Mouse (Mus musculus): ENCODE results near the gene Itga7. TPM values are rescaled to one million over a fixed set of nuclear protein-coding genes. Genes with fewer than 3 reads are reported as not detected.

Itga7 gene
- total RNA-seq, 2 experiments from 2014 or later, result 58.4 to 72.9 TPM

GRCm38 (mm10) chr10:128923935-128924334, 9.7 kb upstream of the Itga7 start, which contains the start of gene Bloc1s1:
Bloc1s1 (minus strand) TSS chr10:128924035.
- intact Hi-C loops (cut with DNase I), result loop anchor here (2.0 to 10.0 kb wide), 2 partner anchors 23 to 889 kb away; partner anchors contain the start of gene Naca
- Histone ChIP-seq H3K4me3 (peak within 1 kb of the TSS; percentile 85), H3K27ac (peak within 1 kb of the TSS; percentile 100)
- TF ChIP-seq CTCF (IDR thresholded peaks at IDR 0.05), result no peak
- DNase-seq, result no peak

GRCm38 (mm10) chr10:128928356-128928755, 5.3 kb upstream of the Itga7 start:
- Histone ChIP-seq H3K27ac (peak overlapping the region; percentile 72), H3K4me3 (no peak overlapping the region)
- no peak for TF ChIP-seq CTCF (IDR thresholded peaks at IDR 0.05)
- DNase-seq, result no peak
- intact Hi-C loops (cut with DNase I), result loop anchor here (10.0 kb wide), 1 partner anchor 894 kb away; the partner anchor contains the start of gene Naca

- no peak for DNase-seq
- no peak for TF ChIP-seq CTCF (IDR thresholded peaks at IDR 0.05)
- Histone ChIP-seq H3K27ac (peak overlapping the region; percentile 72), H3K4me3 (no peak overlapping the region)
- intact Hi-C loops (cut with DNase I), result loop anchor here (10.0 kb wide), 1 partner anchor 895 kb away; the partner anchor contains the start of gene Naca
Measured at GRCm38 (mm10) chr10:128929638-128930378, 3.8 kb upstream of the Itga7 start.

- intact Hi-C loops (cut with DNase I), result no loop called here
- TF ChIP-seq CTCF (IDR thresholded peaks at IDR 0.05), result no peak
- peak overlapping the region; percentile 88 for H3K27ac ChIP-seq
- peak overlapping the region; percentile 13; the same call in 1 of the 2 replicates for H3K4me3 ChIP-seq
- peak; percentile 73 for DNase-seq
Measured at GRCm38 (mm10) chr10:128931441-128931840, 2.2 kb upstream of the Itga7 start.

GRCm38 (mm10) chr10:128933976-128934721, 531 bp downstream of the Itga7 start:
- intact Hi-C loops (cut with DNase I), result no loop called here
- no peak for DNase-seq
- peak overlapping the region; percentile 83 for H3K4me3 ChIP-seq
- no peak for TF ChIP-seq CTCF (IDR thresholded peaks at IDR 0.05)
- H3K27ac ChIP-seq, result peak overlapping the region; percentile 88

GRCm38 (mm10) chr10:128934997-128935787, 1.6 kb downstream of the Itga7 start:
- Histone ChIP-seq H3K4me3 (peak overlapping the region; percentile 83), H3K27ac (peak overlapping the region; percentile 88)
- peak; percentile 49 for TF ChIP-seq CTCF (IDR thresholded peaks at IDR 0.05)
- intact Hi-C loops (cut with DNase I), result no loop called here
- no peak for DNase-seq

- intact Hi-C loops (cut with DNase I), result no loop called here
- DNase-seq, result peak; percentile 73
- no peak for TF ChIP-seq CTCF (IDR thresholded peaks at IDR 0.05)
- Histone ChIP-seq H3K4me3 (peak overlapping the region; percentile 83), H3K27ac (peak overlapping the region; percentile 88)
Measured at GRCm38 (mm10) chr10:128935826-128936440, 2.3 kb downstream of the Itga7 start.

GRCm38 (mm10) chr10:128937756-128938390, 4.3 kb downstream of the Itga7 start:
- DNase-seq, result peak; percentile 89
- peak overlapping the region; percentile 88 for H3K27ac ChIP-seq
- H3K4me3 ChIP-seq, result peak overlapping the region; percentile 83
- intact Hi-C loops (cut with DNase I), result no loop called here
- no peak for TF ChIP-seq CTCF (IDR thresholded peaks at IDR 0.05)

GRCm38 (mm10) chr10:128938457-128938856, 4.8 kb downstream of the Itga7 start:
- no peak for TF ChIP-seq CTCF (IDR thresholded peaks at IDR 0.05)
- peak overlapping the region; percentile 83 for H3K4me3 ChIP-seq
- DNase-seq, result peak; percentile 97
- peak overlapping the region; percentile 88 for H3K27ac ChIP-seq
- intact Hi-C loops (cut with DNase I), result no loop called here

- DNase-seq, result peak; percentile 57
- Histone ChIP-seq H3K27ac (peak overlapping the region; percentile 88), H3K4me3 (peak overlapping the region; percentile 83)
- intact Hi-C loops (cut with DNase I), result no loop called here
- TF ChIP-seq CTCF (IDR thresholded peaks at IDR 0.05), result no peak
Measured at GRCm38 (mm10) chr10:128938974-128939373, 5.4 kb downstream of the Itga7 start.

GRCm38 (mm10) chr10:128940475-128941061, 7.0 kb downstream of the Itga7 start:
- no peak for TF ChIP-seq CTCF (IDR thresholded peaks at IDR 0.05)
- no peak for DNase-seq
- Histone ChIP-seq H3K27ac (no peak overlapping the region), H3K4me3 (no peak overlapping the region)
- intact Hi-C loops (cut with DNase I), result no loop called here

Measured in gastrocnemius, adult 2 months (tissue).